Mouse (Mus musculus): ENCODE results near the gene Gm20683. TPM values are rescaled to one million over a fixed set of nuclear protein-coding genes. Genes with fewer than 3 reads are reported as not detected.
"Not testable (repeated sequence)": the region's sequence is repeated elsewhere in the genome, so short reads cannot be mapped to it uniquely, and the experiment has no call there.

The Gm20683 gene
- polyA plus RNA-seq, 1 experiment from 2014 or later = 2.9 TPM

GRCm38 (mm10) chr17:25823452-25823851 is 18.1 kb downstream of the Gm20683 start, which contains the start of gene Wdr24:
Gene Wdr24 (plus strand): TSS chr17:25823627.
- peak within 1 kb of the TSS; percentile 93 for H3K4me2 ChIP-seq
- H3K27ac ChIP-seq = peak within 1 kb of the TSS; percentile 62
- H3K4me1 ChIP-seq = peaks cover 42% of the 10 kb centered on the region
- H3K9me3 ChIP-seq = no peaks in the 10 kb centered on the region
- peak within 1 kb of the TSS; percentile 65 for H3K4me3 ChIP-seq
- peaks cover 37% of the 10 kb centered on the region for H3K27me3 ChIP-seq
- H3K36me3 ChIP-seq = peaks cover 31% of the 10 kb centered on the region
- peak; percentile 34; the same call in 1 of the 2 replicates for ATAC-seq (ENCODE audit: insufficient number of reproducible peaks, insufficient read depth, low FRiP score, low TSS enrichment, low read depth)
- WGBS = under 1% methylated on average over 18 of the region's 18 CpGs
- peak within 1 kb of the TSS; percentile 85 for H3K9ac ChIP-seq

GRCm38 (mm10) chr17:25818851-25819780 is 22.4 kb downstream of the Gm20683 start:
- peaks cover 67% of the 10 kb centered on the region for H3K27me3 ChIP-seq
- no peak for ATAC-seq (ENCODE audit: insufficient number of reproducible peaks, insufficient read depth, low FRiP score, low TSS enrichment, low read depth)

DNA sequence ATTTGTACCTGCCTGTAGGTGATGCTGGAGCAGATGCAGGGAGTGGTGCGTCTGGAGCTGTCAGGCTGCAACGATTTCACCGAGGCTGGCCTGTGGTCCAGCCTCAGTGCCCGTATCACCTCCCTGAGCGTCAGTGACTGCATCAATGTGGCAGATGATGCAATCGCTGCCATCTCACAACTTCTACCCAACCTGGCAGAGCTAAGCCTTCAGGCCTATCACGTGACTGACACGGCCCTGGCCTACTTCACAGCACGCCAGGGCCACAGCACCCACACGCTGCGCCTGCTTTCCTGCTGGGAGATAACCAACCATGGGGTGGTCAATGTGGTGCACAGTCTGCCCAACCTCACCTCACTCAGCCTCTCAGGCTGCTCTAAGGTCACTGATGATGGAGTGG is 23.9 kb downstream of the Gm20683 start:
- WGBS = 80% methylated on average over 11 of the region's 11 CpGs
- Histone ChIP-seq H3K4me3 (no peak overlapping the region), H3K9me3 (no peaks in the 10 kb centered on the region), H3K4me2 (no peak overlapping the region), H3K27me3 (peaks cover 75% of the 10 kb centered on the region), H3K4me1 (peaks cover 12% of the 10 kb centered on the region; the same call in 1 of the 2 replicates), H3K9ac (no peak overlapping the region), H3K27ac (no peak overlapping the region), H3K36me3 (no peaks in the 10 kb centered on the region)
- ATAC-seq (ENCODE audit: insufficient number of reproducible peaks, insufficient read depth, low FRiP score, low TSS enrichment, low read depth) = no peak

More at GRCm38 (mm10) chr17:25818851-25819780, 22.4 kb downstream of the Gm20683 start:
- WGBS = 6% methylated on average over 46 of the region's 46 CpGs
- Histone ChIP-seq H3K36me3 (no peaks in the 10 kb centered on the region), H3K9ac (peak overlapping the region; percentile 12; the same call in 1 of the 2 replicates), H3K4me2 (peak overlapping the region; percentile 49), H3K27ac (no peak overlapping the region), H3K4me1 (peaks cover 12% of the 10 kb centered on the region), H3K4me3 (peak overlapping the region; percentile 16), H3K9me3 (no peaks in the 10 kb centered on the region)

DNA sequence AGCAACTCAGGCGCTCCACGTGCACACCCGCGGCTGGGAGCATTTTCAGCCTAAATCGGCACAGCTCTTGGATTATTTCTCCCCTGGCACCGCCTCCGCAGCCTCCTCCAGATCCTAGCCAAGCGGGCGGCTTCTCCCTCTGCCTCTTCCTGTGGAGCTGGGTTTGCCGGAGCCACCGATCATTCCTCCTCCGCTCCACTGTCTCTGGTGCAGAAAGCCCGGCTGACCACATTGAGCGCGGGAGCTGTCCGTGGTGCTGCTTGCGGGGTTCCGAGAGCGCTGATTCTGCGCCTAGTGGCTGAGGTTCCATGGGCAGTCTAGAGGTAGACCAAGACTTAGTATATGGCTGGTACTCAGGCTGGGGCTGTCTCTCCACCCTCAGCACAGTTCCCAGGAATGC is 28.1 kb downstream of the Gm20683 start:
- Histone ChIP-seq H3K9me3 (no peaks in the 10 kb centered on the region), H3K4me3 (no peak overlapping the region), H3K27ac (no peak overlapping the region), H3K4me1 (peaks cover 18% of the 10 kb centered on the region), H3K9ac (no peak overlapping the region), H3K27me3 (peaks cover 77% of the 10 kb centered on the region), H3K36me3 (no peaks in the 10 kb centered on the region), H3K4me2 (peak overlapping the region; percentile 26)
- WGBS = 0% methylated on average over 20 of the region's 20 CpGs
- ATAC-seq (ENCODE audit: insufficient number of reproducible peaks, insufficient read depth, low FRiP score, low TSS enrichment, low read depth) = no peak; the same call in 1 of the 2 replicates

DNA sequence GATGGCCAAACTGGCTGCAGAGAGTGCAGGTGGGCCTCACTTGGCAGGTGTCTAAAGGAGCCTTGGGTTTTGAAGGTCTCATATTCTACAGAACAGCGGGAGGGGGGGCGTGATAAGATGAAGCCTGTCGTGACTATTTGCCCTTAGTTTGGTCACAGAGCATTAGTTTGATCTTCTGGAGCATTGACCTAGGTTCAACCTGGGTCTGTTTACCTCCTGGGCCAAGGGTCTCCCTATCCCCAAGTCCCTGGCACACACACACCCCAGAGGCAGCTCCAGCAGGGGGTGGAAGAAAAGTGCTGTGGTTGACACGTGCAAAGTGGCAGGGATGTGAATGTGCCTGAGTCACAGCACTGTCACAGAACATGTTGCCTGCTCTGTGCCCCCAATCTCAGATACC is 30.7 kb downstream of the Gm20683 start:
- Histone ChIP-seq H3K4me1 (peaks cover 21% of the 10 kb centered on the region), H3K36me3 (no peaks in the 10 kb centered on the region), H3K4me2 (no peak overlapping the region), H3K4me3 (no peak overlapping the region), H3K27me3 (peaks cover 62% of the 10 kb centered on the region), H3K9me3 (no peaks in the 10 kb centered on the region), H3K9ac (no peak overlapping the region), H3K27ac (no peak overlapping the region)
- WGBS = 70% methylated on average over 4 of the region's 4 CpGs
- no peak for ATAC-seq (ENCODE audit: insufficient number of reproducible peaks, insufficient read depth, low FRiP score, low TSS enrichment, low read depth)

GRCm38 (mm10) chr17:25809606-25810340 is 31.8 kb downstream of the Gm20683 start:
- H3K36me3 ChIP-seq = no peaks in the 10 kb centered on the region
- H3K4me2 ChIP-seq = peak overlapping the region; percentile 97
- no peak overlapping the region for H3K27ac ChIP-seq
- H3K4me1 ChIP-seq = peaks cover 21% of the 10 kb centered on the region
- peak overlapping the region; percentile 77 for H3K9ac ChIP-seq
- peak overlapping the region; percentile 71 for H3K4me3 ChIP-seq
- ATAC-seq (ENCODE audit: insufficient number of reproducible peaks, insufficient read depth, low FRiP score, low TSS enrichment, low read depth) = no peak
- H3K27me3 ChIP-seq = peaks cover 58% of the 10 kb centered on the region
- 11% methylated on average over 25 of the region's 25 CpGs for WGBS
- no peaks in the 10 kb centered on the region for H3K9me3 ChIP-seq

DNA sequence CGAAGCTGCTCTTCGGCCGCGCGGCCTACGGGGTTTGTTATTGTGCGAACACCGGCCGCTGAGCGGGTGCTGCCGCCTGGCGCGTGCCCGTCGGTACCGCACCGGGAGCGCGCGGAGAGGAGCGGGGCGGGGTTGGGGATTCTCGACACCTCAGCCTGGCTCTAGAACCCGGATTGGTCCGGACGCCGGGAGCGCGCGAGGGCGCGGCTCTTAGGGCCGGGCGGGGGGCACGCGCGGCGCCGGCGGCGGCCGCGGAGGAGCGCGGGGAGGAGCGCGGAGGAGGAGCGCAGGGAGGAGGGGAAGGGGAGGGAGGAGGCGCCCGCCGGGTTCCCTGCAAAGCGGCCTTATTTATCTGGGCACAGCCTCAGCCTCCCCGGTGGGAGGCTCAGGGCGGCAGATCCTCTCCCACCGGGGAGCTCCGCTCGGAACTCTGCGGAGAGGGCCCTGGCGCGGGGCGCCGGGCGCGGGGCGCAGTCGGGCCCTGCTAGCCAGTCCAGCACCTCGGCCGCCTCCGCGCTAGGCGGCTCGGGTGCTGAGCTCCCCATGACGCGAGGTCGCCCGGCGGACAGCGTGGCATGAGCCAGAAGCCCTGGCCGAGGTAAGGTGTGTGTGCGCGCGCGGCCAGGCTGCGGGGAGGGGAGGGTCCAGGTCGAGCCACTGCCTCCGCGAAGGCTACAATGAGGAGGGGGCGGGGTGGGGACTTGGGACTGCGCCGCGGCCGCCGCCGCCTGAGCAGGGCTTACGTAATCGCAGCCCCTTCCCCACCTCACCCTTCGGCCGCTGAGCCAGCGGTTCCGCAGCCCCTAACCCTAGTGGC is 32.6 kb downstream of the Gm20683 start, which contains the start of gene Fbxl16:
Gene Fbxl16 (plus strand): TSS at position 297 of the 817 bp plus-strand sequence.
- Histone ChIP-seq H3K36me3 (no peaks in the 10 kb centered on the region), H3K4me3 (peak within 1 kb of the TSS; percentile 71), H3K27ac (peak within 1 kb of the TSS; percentile 39; the same call in 1 of the 2 replicates), H3K9me3 (no peaks in the 10 kb centered on the region), H3K4me2 (peak within 1 kb of the TSS; percentile 97), H3K27me3 (peaks cover 59% of the 10 kb centered on the region), H3K9ac (peak within 1 kb of the TSS; percentile 77), H3K4me1 (peaks cover 21% of the 10 kb centered on the region)
- under 1% methylated on average over 93 of the region's 100 CpGs for WGBS
- peak; percentile 75 for ATAC-seq (ENCODE audit: insufficient number of reproducible peaks, insufficient read depth, low FRiP score, low TSS enrichment, low read depth)

GRCm38 (mm10) chr17:25808028-25808427 is 33.5 kb downstream of the Gm20683 start:
- Histone ChIP-seq H3K4me1 (peaks cover 16% of the 10 kb centered on the region), H3K4me2 (peak overlapping the region; percentile 97), H3K9me3 (no peaks in the 10 kb centered on the region), H3K9ac (no peak overlapping the region), H3K4me3 (peak overlapping the region; percentile 71; the same call in 1 of the 2 replicates), H3K27me3 (peaks cover 60% of the 10 kb centered on the region), H3K36me3 (no peaks in the 10 kb centered on the region), H3K27ac (no peak overlapping the region)
- WGBS = 34% methylated on average over 5 of the region's 5 CpGs
- no peak for ATAC-seq (ENCODE audit: insufficient number of reproducible peaks, insufficient read depth, low FRiP score, low TSS enrichment, low read depth)

- WGBS = 52% methylated on average over 2 of the region's 2 CpGs
- H3K4me1 ChIP-seq = peaks cover 14% of the 10 kb centered on the region
- H3K36me3 ChIP-seq; H3K9ac ChIP-seq; ATAC-seq (ENCODE audit: insufficient number of reproducible peaks, insufficient read depth, low FRiP score, low TSS enrichment, low read depth); H3K9me3 ChIP-seq; H3K4me3 ChIP-seq; H3K27ac ChIP-seq; H3K4me2 ChIP-seq: not testable (repeated sequence)
- peaks cover 60% of the 10 kb centered on the region for H3K27me3 ChIP-seq
Measured at GRCm38 (mm10) chr17:25807452-25807851, 34.1 kb downstream of the Gm20683 start.

DNA sequence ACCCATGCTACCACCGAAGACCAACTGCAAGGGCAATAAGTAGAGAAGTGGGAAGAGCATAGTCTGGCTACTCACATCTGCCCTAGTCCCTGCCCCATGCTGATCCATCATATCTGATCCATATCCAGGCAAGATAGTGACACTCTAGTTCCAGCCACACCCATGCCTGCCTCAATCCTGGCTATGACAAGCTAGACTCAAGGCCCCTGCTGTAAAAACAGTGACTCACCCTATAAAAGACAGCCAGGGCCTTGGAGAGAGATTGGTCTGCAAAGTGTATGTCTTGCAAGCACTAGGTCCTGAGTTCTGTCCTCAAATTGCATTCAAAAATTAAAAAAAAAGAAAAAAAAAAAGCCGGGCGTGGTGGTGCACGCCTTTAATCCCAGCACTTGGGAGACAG is 35.1 kb downstream of the Gm20683 start:
- H3K27ac ChIP-seq = no peak overlapping the region
- no peak overlapping the region for H3K4me2 ChIP-seq
- no peak overlapping the region for H3K4me3 ChIP-seq
- H3K9ac ChIP-seq = no peak overlapping the region
- 84% methylated on average over 4 of the region's 4 CpGs for WGBS
- H3K9me3 ChIP-seq = no peaks in the 10 kb centered on the region
- peaks cover 14% of the 10 kb centered on the region for H3K4me1 ChIP-seq
- H3K36me3 ChIP-seq = no peaks in the 10 kb centered on the region
- H3K27me3 ChIP-seq = peaks cover 58% of the 10 kb centered on the region
- ATAC-seq (ENCODE audit: insufficient number of reproducible peaks, insufficient read depth, low FRiP score, low TSS enrichment, low read depth) = no peak

All from embryonic facial prominence, embryonic 13.5 days (tissue).